Mouse (Mus musculus) adrenal gland, postnatal 4 days (tissue): ENCODE measurements around the gene Gdap1l1. TPM values are rescaled to one million over a fixed set of nuclear protein-coding genes. Genes with fewer than 3 reads are reported as not detected.

Source experiments
- DNase-seq, 2 experiments: peaks; one replicate each; pipeline ENCODE4 v3.0.0; 2021 to 2022; ENCODE audit warnings: low spot score in 2 of 2, mixed read lengths in 2 of 2
- total RNA-seq, 2 experiments: library from RNA; stranded (reverse); gene quantifications; 2 replicates each; pipeline ENCODE4 v1.2.3; 2021

The Gdap1l1 gene
- total RNA-seq, 2 experiments from 2014 or later, result 9.7 to 10.3 TPM

- no peak for DNase-seq
Observed at GRCm38 (mm10) chr2:163463251-163463769, 25.0 kb downstream of the Gdap1l1 start.

- no peak for DNase-seq
Observed at GRCm38 (mm10) chr2:163463998-163464397, 25.7 kb downstream of the Gdap1l1 start.

- DNase-seq, result no peak
Observed at GRCm38 (mm10) chr2:163464562-163464961, 26.3 kb downstream of the Gdap1l1 start.

- DNase-seq, result no peak
Observed at GRCm38 (mm10) chr2:163466771-163467170, 28.5 kb downstream of the Gdap1l1 start.

GRCm38 (mm10) chr2:163467585-163467984 lies 29.3 kb downstream of the Gdap1l1 start:
- no peak for DNase-seq

GRCm38 (mm10) chr2:163468866-163469265 lies 30.6 kb downstream of the Gdap1l1 start:
- DNase-seq, result no peak

GRCm38 (mm10) chr2:163469711-163470110 lies 31.4 kb downstream of the Gdap1l1 start:
- no peak for DNase-seq

- no peak for DNase-seq
Observed at GRCm38 (mm10) chr2:163471136-163471535, 32.9 kb downstream of the Gdap1l1 start.

GRCm38 (mm10) chr2:163471710-163472465 lies 33.6 kb downstream of the Gdap1l1 start:
- DNase-seq, result no peak

GRCm38 (mm10) chr2:163472466-163472851 lies 34.2 kb downstream of the Gdap1l1 start, which contains the start of gene Fitm2:
TSS of gene Fitm2 (minus strand) at chr2:163472629.
- DNase-seq, result peak; percentile 91 to 97

- no peak for DNase-seq
Observed at GRCm38 (mm10) chr2:163480191-163480825, 42.0 kb downstream of the Gdap1l1 start.

GRCm38 (mm10) chr2:163481539-163482029 lies 43.3 kb downstream of the Gdap1l1 start:
- no peak for DNase-seq

- no peak for DNase-seq
Observed at GRCm38 (mm10) chr2:163487360-163487759, 49.1 kb downstream of the Gdap1l1 start.

- DNase-seq, result no peak
Observed at GRCm38 (mm10) chr2:163489725-163490291, 51.5 kb downstream of the Gdap1l1 start.

- DNase-seq, result no peak
Observed at GRCm38 (mm10) chr2:163490656-163491055, 52.4 kb downstream of the Gdap1l1 start.

- no peak for DNase-seq
Observed at GRCm38 (mm10) chr2:163491351-163491750, 53.1 kb downstream of the Gdap1l1 start.

- DNase-seq, result no peak
Observed at GRCm38 (mm10) chr2:163492018-163492417, 53.7 kb downstream of the Gdap1l1 start, which contains the start of gene R3hdml. TSS of gene R3hdml (plus strand) at chr2:163492318.

GRCm38 (mm10) chr2:163493031-163493430 lies 54.8 kb downstream of the Gdap1l1 start:
- no peak for DNase-seq

- no peak for DNase-seq
Observed at GRCm38 (mm10) chr2:163493976-163494375, 55.7 kb downstream of the Gdap1l1 start.

GRCm38 (mm10) chr2:163494456-163494855 lies 56.2 kb downstream of the Gdap1l1 start:
- DNase-seq, result no peak

GRCm38 (mm10) chr2:163502219-163502618 lies 63.9 kb downstream of the Gdap1l1 start:
- DNase-seq, result no peak

GRCm38 (mm10) chr2:163503191-163503590 lies 64.9 kb downstream of the Gdap1l1 start:
- no peak for DNase-seq
